Mouse (Mus musculus) CH12.LX (cell line): Measurements from ENCODE around the gene Mvb12b. TPM values are rescaled to one million over a fixed set of nuclear protein-coding genes. Genes with fewer than 3 reads are reported as not detected.

Experiments
- DNase-seq: peaks from one replicate; pipeline ENCODE4 v3.0.0-alpha.2; 2013; ENCODE audit errors: extremely low read depth
- H3K27ac ChIP-seq: 2 replicates; pipeline ENCODE4 v1.5.1; 2012; ENCODE audit warnings: low read depth, mild to moderate bottlenecking, control low read depth, moderate library complexity; ENCODE audit not compliant: insufficient read depth
- H3K27me3 ChIP-seq: replicated peaks from 2 replicates; pipeline ENCODE3; 2012; ENCODE audit warnings: inconsistent platforms
- H3K36me3 ChIP-seq, 2 experiments: replicated peaks in 1 of 2; 2 replicates each; pipeline versions ENCODE3 to v1.6.1; 2012; ENCODE audit warnings: inconsistent platforms in 1 of 2, low read length in 1 of 2, mild to moderate bottlenecking in 1 of 2, mixed read lengths in 1 of 2, moderate library complexity in 1 of 2; ENCODE audit not compliant: control insufficient read depth in 1 of 2, insufficient read depth in 1 of 2
- H3K4me1 ChIP-seq, 2 experiments: 2 replicates each; pipeline ENCODE4 v1.6.1; 2012; ENCODE audit warnings: inconsistent platforms in 1 of 2, moderate library complexity in 1 of 2; ENCODE audit not compliant: insufficient read depth in 2 of 2, control insufficient read depth in 1 of 2
- H3K4me2 ChIP-seq: 2 replicates; pipeline ENCODE4 v1.6.1; 2012; ENCODE audit warnings: low read depth, mild to moderate bottlenecking, control low read depth; ENCODE audit not compliant: poor library complexity, insufficient read depth, severe bottlenecking
- H3K4me3 ChIP-seq, 3 experiments: fragments of 150-350 bp in 1 of 3; sonication (generic) in 1 of 3; replicated peaks in 1 of 3; 2 replicates each; pipeline versions ENCODE3 to v1.5.1; 2011 to 2012; ENCODE audit warnings: low read depth in 2 of 3, low read length in 2 of 3, mild to moderate bottlenecking in 2 of 3, moderate library complexity in 2 of 3, control low read depth in 1 of 3, improper control_type of control experiment in 1 of 3, inconsistent platforms in 1 of 3, mixed read lengths in 1 of 3; ENCODE audit not compliant: poor library complexity in 1 of 3
- H3K79me2 ChIP-seq: replicated peaks from 2 replicates; pipeline ENCODE4 v1.6.1; 2012; ENCODE audit warnings: mild to moderate bottlenecking, moderate library complexity; ENCODE audit not compliant: control insufficient read depth, poor library complexity, insufficient read depth, severe bottlenecking; ENCODE audit errors: extremely low read depth
- H3K9ac ChIP-seq: 2 replicates; pipeline ENCODE4 v1.6.1; 2012; ENCODE audit warnings: low read depth, mild to moderate bottlenecking, control low read depth, moderate library complexity; ENCODE audit not compliant: insufficient read depth
- H3K9me3 ChIP-seq: replicated peaks from 2 replicates; pipeline ENCODE3; 2012; ENCODE audit warnings: low read length, inconsistent platforms, mixed read lengths
- E2F4 ChIP-seq: IDR thresholded peaks from 2 replicates; pipeline ENCODE4 v1.6.1; 2011; ENCODE audit warnings: low read depth, low read length, improper control_type of control experiment; ENCODE audit not compliant: insufficient replicate concordance
- ELF1 ChIP-seq: IDR thresholded peaks from 2 replicates; pipeline ENCODE4 v1.6.1; 2014; ENCODE audit warnings: low read depth, mild to moderate bottlenecking, inconsistent platforms, low read length, improper control_type of control experiment
- EP300 ChIP-seq: IDR thresholded peaks from 2 replicates; pipeline ENCODE4 v1.6.1; 2011; ENCODE audit warnings: low read length, improper control_type of control experiment
- ETS1 ChIP-seq: conservative IDR thresholded peaks from 2 replicates; pipeline ENCODE4 v1.6.1; 2012; ENCODE audit warnings: low read depth, mild to moderate bottlenecking, inconsistent platforms, low read length, improper control_type of control experiment, moderate library complexity
- JUN ChIP-seq: IDR thresholded peaks from 2 replicates; pipeline ENCODE4 v1.6.1; 2011; ENCODE audit warnings: low read depth, mild to moderate bottlenecking, low read length, improper control_type of control experiment, moderate library complexity; ENCODE audit not compliant: insufficient read depth
- JUND ChIP-seq: conservative IDR thresholded peaks from 2 replicates; pipeline ENCODE4 v1.6.1; 2011; ENCODE audit warnings: low read depth, low read length, improper control_type of control experiment
- MAFK ChIP-seq: IDR thresholded peaks from 2 replicates; pipeline ENCODE4 v1.6.1; 2011; ENCODE audit warnings: low read length, improper control_type of control experiment; ENCODE audit not compliant: insufficient replicate concordance
- MAX ChIP-seq: IDR thresholded peaks from 2 replicates; pipeline ENCODE4 v1.6.1; 2011; ENCODE audit warnings: low read length, improper control_type of control experiment
- MEF2A ChIP-seq: IDR thresholded peaks from 2 replicates; pipeline ENCODE4 v1.6.1; 2014; ENCODE audit warnings: low read depth, mild to moderate bottlenecking, inconsistent platforms, low read length, improper control_type of control experiment, borderline replicate concordance
- MXI1 ChIP-seq: IDR thresholded peaks from 2 replicates; pipeline ENCODE4 v1.6.1; 2011; ENCODE audit warnings: mild to moderate bottlenecking, low read depth, low read length, improper control_type of control experiment
- MYC ChIP-seq: IDR thresholded peaks from 2 replicates; pipeline ENCODE4 v1.6.1; 2011; ENCODE audit warnings: low read depth, mild to moderate bottlenecking, improper control_type of control experiment, low read length
- NELFE ChIP-seq: IDR thresholded peaks from 2 replicates; pipeline ENCODE4 v1.6.1; 2011; ENCODE audit warnings: low read depth, low read length, improper control_type of control experiment
- POLR2AphosphoS2 ChIP-seq: IDR thresholded peaks from 2 replicates; pipeline ENCODE4 v1.6.1; 2011; ENCODE audit warnings: low read depth, low read length, improper control_type of control experiment
- RAD21 ChIP-seq: IDR thresholded peaks from 2 replicates; pipeline ENCODE4 v1.6.1; 2011; ENCODE audit warnings: low read depth, mild to moderate bottlenecking, low read length, improper control_type of control experiment, moderate library complexity
- RCOR1 ChIP-seq: conservative IDR thresholded peaks from 2 replicates; pipeline ENCODE4 v1.6.1; 2012; ENCODE audit warnings: low read depth, mild to moderate bottlenecking, inconsistent platforms, low read length, improper control_type of control experiment
- SIN3A ChIP-seq: IDR thresholded peaks from 2 replicates; pipeline ENCODE4 v1.6.1; 2012; ENCODE audit warnings: low read length, improper control_type of control experiment, inconsistent platforms
- SMC3 ChIP-seq: IDR thresholded peaks from 2 replicates; pipeline ENCODE4 v1.6.1; 2011; ENCODE audit warnings: low read depth, low read length, improper control_type of control experiment
- TCF12 ChIP-seq: IDR thresholded peaks from 2 replicates; pipeline ENCODE4 v1.6.1; 2014; ENCODE audit warnings: low read depth, mild to moderate bottlenecking, inconsistent platforms, low read length, improper control_type of control experiment
- USF1 ChIP-seq: IDR thresholded peaks from 2 replicates; pipeline ENCODE4 v1.6.1; 2014; ENCODE audit warnings: low read depth, mild to moderate bottlenecking, inconsistent platforms, low read length, improper control_type of control experiment
- USF2 ChIP-seq: conservative IDR thresholded peaks from 2 replicates; pipeline ENCODE4 v1.6.1; 2011; ENCODE audit warnings: low read depth, low read length, improper control_type of control experiment
- ZC3H11A ChIP-seq: IDR thresholded peaks from 2 replicates; pipeline ENCODE4 v1.6.1; 2012; ENCODE audit warnings: low read depth, mild to moderate bottlenecking, inconsistent platforms, low read length, improper control_type of control experiment
- ZKSCAN1 ChIP-seq: IDR thresholded peaks from 2 replicates; pipeline ENCODE4 v1.6.1; 2012; ENCODE audit warnings: low read depth, inconsistent platforms, low read length, improper control_type of control experiment, borderline replicate concordance
- ZMIZ1 ChIP-seq: IDR thresholded peaks from 2 replicates; pipeline ENCODE4 v1.6.1; 2012; ENCODE audit warnings: low read depth, mild to moderate bottlenecking, inconsistent platforms, low read length, improper control_type of control experiment
- ZNF384 ChIP-seq: IDR thresholded peaks from 2 replicates; pipeline ENCODE4 v1.6.1; 2012; ENCODE audit warnings: low read depth, low read length, improper control_type of control experiment, inconsistent platforms
- dilution Hi-C: fragments of 300-500 bp; cut with MboI; formaldehyde crosslinking; loops from 2 replicates; pipeline ENCODE4 v1.14.3; 2020; ENCODE audit warnings: low sequenced_read_pairs; ENCODE audit not compliant: extremely low pct_unique_long_range_greater_than_20kb, extremely low pct_ligation_motif_present
- in situ Hi-C: fragments of 300-500 bp; cut with MboI; formaldehyde crosslinking; loops from 3 replicates; pipeline ENCODE4 v1.14.3; 2019; ENCODE audit warnings: low sequenced_read_pairs, low pct_ligation_motif_present, low pct_unique_long_range_greater_than_20kb, mixed read lengths
- polyA plus RNA-seq: library from polyadenylated mRNA; unstranded; fragments of >175 nt; gene quantifications from 2 replicates; pipeline ENCODE4 v1.2.1, GENCODE M21; 2012; ENCODE audit warnings: low read depth; ENCODE audit not compliant: insufficient read length
- total RNA-seq, 2 experiments: library from RNA; depleted of rRNA; stranded (reverse); fragments of 300-350 nt in 1 of 2; fragments of >200 nt in 1 of 2; gene quantifications; 2 replicates each; pipeline ENCODE4 v1.2.3; 2012 to 2014

Gene Mvb12b
- total and polyA plus RNA-seq, 3 experiments: 3.0 to 16.7 (median 5.3) TPM

DNA sequence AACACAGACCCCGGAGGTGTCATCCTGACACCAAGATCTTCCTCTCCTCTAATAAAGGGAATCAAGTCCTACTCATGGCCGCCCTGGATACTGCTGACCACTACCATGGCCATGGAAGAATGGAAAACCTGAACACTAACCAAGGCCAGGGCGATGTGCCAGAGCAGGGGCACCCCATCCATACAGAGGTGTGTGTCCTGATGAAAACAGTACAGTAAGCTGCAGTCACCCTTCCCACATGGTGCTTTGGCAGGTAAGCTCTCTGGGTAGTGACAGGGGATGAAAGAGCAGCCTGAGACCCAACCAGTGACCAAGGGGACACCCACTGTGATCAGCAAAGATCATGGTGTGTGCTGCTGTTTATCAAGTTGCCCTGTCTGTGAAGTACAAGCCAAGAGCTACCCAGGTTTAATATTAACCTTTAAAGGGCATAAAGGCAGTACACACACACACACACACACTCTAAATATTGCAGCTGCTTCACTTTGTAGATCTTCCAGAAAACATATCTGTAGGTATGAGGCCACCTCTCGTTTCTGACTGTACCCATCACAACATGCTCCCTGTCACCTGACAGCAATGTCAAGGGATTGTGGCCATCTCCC is 117.1 kb downstream of the Mvb12b start:
- Histone ChIP-seq H3K4me1 (peaks cover 0 to 4% of the 10 kb centered on the region in 2 experiments; a peak in 1 of 4 replicates), H3K27ac (no peak overlapping the region), H3K9me3 (no peaks in the 10 kb centered on the region), H3K9ac (no peak overlapping the region), H3K4me2 (no peak overlapping the region), H3K4me3 (no peak overlapping the region), H3K36me3 (peaks cover 0 to 4% of the 10 kb centered on the region in 2 experiments), H3K27me3 (no peaks in the 10 kb centered on the region), H3K79me2 (no peaks in the 10 kb centered on the region)
- DNase-seq: no peak
- TF ChIP-seq MEF2A (no peak), ZMIZ1 (no peak), POLR2AphosphoS2 (no peak), TCF12 (no peak), ZNF384 (no peak), RCOR1 (no peak), JUN (no peak), MXI1 (no peak), E2F4 (no peak), NELFE (no peak), MAX (no peak), ELF1 (no peak), ETS1 (no peak), JUND (no peak), RAD21 (no peak)
- dilution Hi-C loops (no loop called here), in situ Hi-C loops (loop anchor here (25.0 kb wide), 1 partner anchor 867 kb away; no protein-coding TSS in a partner anchor)

DNA sequence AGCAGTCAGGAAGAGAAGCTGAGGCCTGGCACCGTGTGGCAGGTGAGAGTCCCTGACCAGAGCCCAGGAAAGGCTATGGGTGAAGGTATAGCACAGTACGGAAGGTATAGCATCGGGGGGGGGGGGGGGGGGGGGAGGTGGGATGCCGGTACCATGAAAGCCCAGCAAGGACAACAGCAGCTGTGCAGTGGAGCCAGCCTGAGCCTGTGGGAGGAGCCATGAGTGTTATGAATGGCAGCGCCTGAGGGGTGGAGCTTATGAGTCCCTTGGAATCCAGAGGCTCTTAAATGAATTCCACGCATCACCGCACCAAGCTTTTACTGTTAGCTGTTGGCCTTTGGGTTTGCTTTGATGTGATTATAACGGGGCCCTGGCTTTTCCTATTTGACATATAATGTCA is 123.3 kb downstream of the Mvb12b start:
- H3K4me1 ChIP-seq: peaks cover 0 to 17% of the 10 kb centered on the region in 2 experiments; a peak in 2 of 4 replicates
- no peaks in the 10 kb centered on the region for H3K9me3 ChIP-seq
- H3K27me3 ChIP-seq: no peaks in the 10 kb centered on the region
- no peak for TF ChIP-seq MAFK
- TF ChIP-seq ZKSCAN1: no peak
- no peak for TF ChIP-seq MAX
- TF ChIP-seq ZMIZ1: no peak
- TF ChIP-seq SIN3A: no peak
- no peak for TF ChIP-seq SMC3
- TF ChIP-seq MYC: no peak
- TF ChIP-seq USF2: no peak
- no peak for TF ChIP-seq NELFE
- no peak for TF ChIP-seq E2F4
- no peak for TF ChIP-seq ZC3H11A
- TF ChIP-seq EP300: no peak
- TF ChIP-seq USF1: no peak
- H3K36me3 ChIP-seq: no peaks in the 10 kb centered on the region
- no peak for DNase-seq
- no peak overlapping the region for H3K9ac ChIP-seq
- no peak overlapping the region for H3K4me3 ChIP-seq
- no peaks in the 10 kb centered on the region for H3K79me2 ChIP-seq
- dilution Hi-C loops: no loop called here
- H3K27ac ChIP-seq: no peak overlapping the region
- in situ Hi-C loops: loop anchor here (25.0 kb wide), 1 partner anchor 873 kb away; no protein-coding TSS in a partner anchor
- no peak overlapping the region for H3K4me2 ChIP-seq
